Mouse (Mus musculus) heart, postnatal 0 days (tissue): ENCODE data around the gene Fyb.

Source experiments
- CTCF ChIP-seq: IDR thresholded peaks from 2 replicates; pipeline ENCODE4 v1.5.1; 2016; ENCODE audit warnings: antibody characterized with exemption, control low read depth, low read depth
- EP300 ChIP-seq: IDR thresholded peaks from 2 replicates; pipeline ENCODE4 v1.6.1; 2016; ENCODE audit warnings: antibody characterized with exemption, low read depth

- no peak for TF ChIP-seq CTCF
- TF ChIP-seq EP300 = no peak
These were observed 38.0 kb downstream of the Fyb start for GRCm38 (mm10) chr15:6560696-6561095.
